Mouse (Mus musculus) myocyte (in vitro differentiated cells): ENCODE measurements around the gene Rdm1.
A peak's percentile ranks its signal among the peaks of the same experiment; 100 is the strongest.

Experiments used
- CEBPB ChIP-seq: IDR thresholded peaks from 2 replicates; pipeline ENCODE4 v1.6.1; 2011; ENCODE audit warnings: mild to moderate bottlenecking, moderate library complexity; ENCODE audit not compliant: poor library complexity, insufficient read depth, severe bottlenecking
- E2F4 ChIP-seq: IDR thresholded peaks from one replicate; pipeline ENCODE4 v1.6.1; 2011; ENCODE audit warnings: mild to moderate bottlenecking, control low read depth, moderate library complexity; ENCODE audit not compliant: insufficient read depth
- MYOD1 ChIP-seq, 3 experiments: IDR thresholded peaks; one replicate each; pipeline ENCODE4 v1.6.1; 2011; ENCODE audit warnings: control low read depth in 2 of 3, low read depth in 2 of 3, mild to moderate bottlenecking in 2 of 3, moderate library complexity in 1 of 3; ENCODE audit not compliant: insufficient read length in 2 of 3, control insufficient read depth in 1 of 3
- MYOG ChIP-seq, 3 experiments: IDR thresholded peaks; one replicate each; pipeline ENCODE4 v1.6.1; 2011; ENCODE audit warnings: control low read depth in 2 of 3, low read depth in 2 of 3, mild to moderate bottlenecking in 2 of 3; ENCODE audit not compliant: insufficient read length in 2 of 3, control insufficient read depth in 1 of 3, insufficient read depth in 1 of 3
- POLR2A ChIP-seq: IDR thresholded peaks from one replicate; pipeline ENCODE4 v1.6.1; 2011; ENCODE audit warnings: low read depth, mild to moderate bottlenecking, control low read depth, moderate library complexity; ENCODE audit not compliant: insufficient read length
- POLR2AphosphoS2 ChIP-seq: IDR thresholded peaks from one replicate; pipeline ENCODE4 v1.6.1; 2011; ENCODE audit warnings: low read depth, control low read depth; ENCODE audit not compliant: insufficient read length
- REST ChIP-seq: IDR thresholded peaks from one replicate; pipeline ENCODE4 v1.6.1; 2011; ENCODE audit warnings: mild to moderate bottlenecking, control low read depth, moderate library complexity; ENCODE audit not compliant: insufficient read depth, insufficient read length
- USF1 ChIP-seq: IDR thresholded peaks from one replicate; pipeline ENCODE4 v1.6.1; 2011; ENCODE audit warnings: low read depth, mild to moderate bottlenecking, control low read depth, moderate library complexity

DNA sequence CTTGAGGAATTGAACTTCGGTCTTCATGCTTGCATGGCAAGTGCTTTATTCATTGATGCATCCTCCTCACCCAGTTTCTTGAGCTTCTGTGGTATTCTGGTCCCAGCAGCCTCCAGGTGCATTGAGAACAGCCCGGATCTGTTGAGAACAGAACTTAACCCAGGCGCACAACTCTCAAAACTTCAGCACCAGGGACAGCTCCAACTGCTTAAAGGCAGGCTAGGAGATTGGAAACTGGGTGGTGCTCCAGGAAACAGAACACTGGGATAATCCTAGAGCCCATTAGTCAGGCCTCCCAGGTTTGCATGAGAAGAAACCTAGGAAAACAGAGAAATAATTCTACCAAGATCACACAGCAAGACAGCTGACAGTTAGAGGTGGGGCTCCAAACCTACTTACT lies 24.5 kb upstream of the Rdm1 start:
- TF ChIP-seq USF1 = no peak
- TF ChIP-seq CEBPB = no peak
- no peak for TF ChIP-seq POLR2A
- no peak for TF ChIP-seq POLR2AphosphoS2
- no peak for TF ChIP-seq E2F4
- TF ChIP-seq MYOD1 (IDR thresholded peaks at IDR 0.05; ENCODE audit: control insufficient read depth in 1 of 3, insufficient read length in 2 of 3, low read depth in 2 of 3) = no peak
- peak; percentile 82 for TF ChIP-seq REST
- no peak for TF ChIP-seq MYOG (IDR thresholded peaks at IDR 0.05; ENCODE audit: control insufficient read depth in 1 of 3, insufficient read depth in 1 of 3, insufficient read length in 2 of 3, low read depth in 2 of 3)
